Mouse (Mus musculus) kidney, adult 2 months (tissue): Measurements from ENCODE around the gene Exo1. TPM values are rescaled to one million over a fixed set of nuclear protein-coding genes. Genes with fewer than 3 reads are reported as not detected.

ENCODE experiments used
- DNase-seq: peaks from one replicate; pipeline ENCODE4 v3.0.0; 2021
- H3K27ac ChIP-seq: fragments of 200-500 bp; 2 replicates; pipeline ENCODE4 v1.5.1; 2012; ENCODE audit warnings: low read depth, low read length, control low read depth, inconsistent platforms; ENCODE audit not compliant: insufficient read depth
- H3K27me3 ChIP-seq: fragments of 200-500 bp; replicated peaks from 2 replicates; pipeline ENCODE4 v1.6.1; 2012; ENCODE audit warnings: mild to moderate bottlenecking, moderate library complexity, low read length, inconsistent platforms; ENCODE audit not compliant: control insufficient read depth, insufficient read depth
- H3K36me3 ChIP-seq: fragments of 200-500 bp; 2 replicates; pipeline ENCODE4 v1.6.1; 2012; ENCODE audit warnings: mild to moderate bottlenecking, moderate library complexity, low read length, inconsistent platforms; ENCODE audit not compliant: control insufficient read depth, insufficient read depth
- H3K4me1 ChIP-seq: fragments of 200-500 bp; 2 replicates; pipeline ENCODE4 v1.6.1; 2011; ENCODE audit warnings: low read length; ENCODE audit not compliant: control insufficient read depth, insufficient read depth
- H3K4me3 ChIP-seq: fragments of 200-500 bp; 2 replicates; pipeline ENCODE4 v1.5.1; 2011; ENCODE audit warnings: mild to moderate bottlenecking, low read depth, low read length, control low read depth; ENCODE audit not compliant: insufficient read depth
- CTCF ChIP-seq: fragments of 200-500 bp; conservative IDR thresholded peaks from 2 replicates; pipeline ENCODE4 v1.5.1; 2011; ENCODE audit warnings: low read depth, mild to moderate bottlenecking, control low read depth, low read length, moderate library complexity, mixed read lengths; ENCODE audit not compliant: insufficient read depth, insufficient read length
- POLR2A ChIP-seq: fragments of 200-500 bp; IDR thresholded peaks from one replicate; pipeline ENCODE4 v1.6.1; 2011; ENCODE audit warnings: low read depth, low read length, control low read depth
- WGBS: fragments of 180-500 bp; shearing (Covaris S2); methylation state at CpG from one replicate; pipeline ENCODE4 v1.1.7; 2018; 5-methylcytosine and 5-hydroxymethylcytosine counted together
- polyA plus RNA-seq: library from polyadenylated mRNA; depleted of rRNA; stranded (reverse); fragments of >200 nt; gene quantifications from 2 replicates; pipeline ENCODE4 v1.2.3, GENCODE M21; 2012; rRNA removed

Gene Exo1
- polyA plus RNA-seq: 0.05 and 0.14 TPM in 2 replicates

- WGBS: under 1% methylated on average over 66 of the region's 66 CpGs
- DNase-seq: peak; percentile 91
- H3K36me3 ChIP-seq: no peaks in the 10 kb centered on the region
- TF ChIP-seq POLR2A (no peak), CTCF (no peak)
- H3K4me3 ChIP-seq: peak within 1 kb of the TSS; percentile 82
- H3K27me3 ChIP-seq: no peaks in the 10 kb centered on the region
- no peaks in the 10 kb centered on the region for H3K4me1 ChIP-seq
- H3K27ac ChIP-seq: peak within 1 kb of the TSS; percentile 96
Measured at GRCm38 (mm10) chr1:175880453-175881296, at the start of gene Exo1. TSS of gene Exo1 (plus strand) at chr1:175880581.

GRCm38 (mm10) chr1:175855515-175855914, 24.9 kb upstream of the Exo1 start:
- DNase-seq: no peak
- no peaks in the 10 kb centered on the region for H3K27me3 ChIP-seq
- WGBS: 83% methylated on average over 1 of the region's 1 CpGs
- H3K4me3 ChIP-seq: no peak overlapping the region
- no peak overlapping the region for H3K27ac ChIP-seq
- no peaks in the 10 kb centered on the region for H3K36me3 ChIP-seq
- no peak for TF ChIP-seq CTCF
- TF ChIP-seq POLR2A: no peak
- H3K4me1 ChIP-seq: no peaks in the 10 kb centered on the region

- Histone ChIP-seq H3K27me3 (no peaks in the 10 kb centered on the region), H3K4me1 (no peaks in the 10 kb centered on the region), H3K36me3 (no peaks in the 10 kb centered on the region), H3K27ac (no peak overlapping the region), H3K4me3 (no peak overlapping the region)
- 48% methylated on average over 1 of the region's 1 CpGs for WGBS
- no peak for TF ChIP-seq POLR2A
- TF ChIP-seq CTCF: no peak
- no peak for DNase-seq
Measured at GRCm38 (mm10) chr1:175867050-175867449, 13.3 kb upstream of the Exo1 start.

- no peak overlapping the region for H3K4me3 ChIP-seq
- no peaks in the 10 kb centered on the region for H3K4me1 ChIP-seq
- H3K27me3 ChIP-seq: no peaks in the 10 kb centered on the region
- DNase-seq: peak; percentile 29
- no peaks in the 10 kb centered on the region for H3K36me3 ChIP-seq
- H3K27ac ChIP-seq: no peak overlapping the region
- TF ChIP-seq POLR2A: no peak
- peak; percentile 42; the same call in 1 of the 2 replicates for TF ChIP-seq CTCF
- 14% methylated on average over 5 of the region's 5 CpGs for WGBS
Measured at GRCm38 (mm10) chr1:175867558-175867957, 12.8 kb upstream of the Exo1 start.

GRCm38 (mm10) chr1:175870716-175871115, 9.7 kb upstream of the Exo1 start:
- no peak for DNase-seq
- no peaks in the 10 kb centered on the region for H3K36me3 ChIP-seq
- 78% methylated on average over 3 of the region's 3 CpGs for WGBS
- no peaks in the 10 kb centered on the region for H3K4me1 ChIP-seq
- no peaks in the 10 kb centered on the region for H3K27me3 ChIP-seq
- no peak overlapping the region for H3K4me3 ChIP-seq
- no peak for TF ChIP-seq CTCF
- no peak for TF ChIP-seq POLR2A
- no peak overlapping the region for H3K27ac ChIP-seq

GRCm38 (mm10) chr1:175872028-175872816, 8.2 kb upstream of the Exo1 start:
- Histone ChIP-seq H3K36me3 (no peaks in the 10 kb centered on the region), H3K27ac (no peak overlapping the region), H3K4me1 (no peaks in the 10 kb centered on the region), H3K4me3 (no peak overlapping the region), H3K27me3 (no peaks in the 10 kb centered on the region)
- WGBS: 73% methylated on average over 6 of the region's 6 CpGs
- TF ChIP-seq CTCF: no peak
- TF ChIP-seq POLR2A: no peak
- no peak for DNase-seq

DNA sequence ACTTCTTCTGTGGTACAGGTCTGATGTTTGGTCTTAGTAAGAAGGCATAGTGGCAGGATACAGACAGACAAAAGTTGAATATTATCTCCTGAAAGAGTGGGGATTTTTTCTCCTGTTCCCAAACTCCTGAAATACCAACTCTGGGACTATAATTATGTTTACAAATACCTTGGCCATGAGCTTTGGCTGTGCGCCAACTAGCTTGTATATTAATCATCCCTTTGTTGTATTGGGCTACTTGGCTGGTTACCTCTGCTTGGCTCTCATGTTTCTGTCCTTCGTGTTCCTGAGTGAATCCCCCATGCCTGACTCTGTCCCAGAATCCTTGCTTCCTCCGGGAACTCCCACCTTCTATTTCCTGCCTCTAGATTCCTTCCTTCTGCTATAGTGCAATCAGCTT, 3.0 kb downstream of the Exo1 start:
- Histone ChIP-seq H3K36me3 (no peaks in the 10 kb centered on the region), H3K27me3 (no peaks in the 10 kb centered on the region), H3K4me1 (no peaks in the 10 kb centered on the region), H3K4me3 (no peak overlapping the region), H3K27ac (no peak overlapping the region)
- WGBS: 45% methylated on average over 3 of the region's 3 CpGs
- TF ChIP-seq POLR2A (no peak), CTCF (no peak)
- DNase-seq: peak; percentile 21
